Mouse (Mus musculus): ENCODE results near the gene Btnl10. TPM values are rescaled to one million over a fixed set of nuclear protein-coding genes. Genes with fewer than 3 reads are reported as not detected.

Btnl10 gene
- total and polyA plus RNA-seq, 3 experiments: not detected

GRCm38 (mm10) chr11:58959921-58960465, 42.3 kb downstream of the Btnl10 start:
- no peaks in the 10 kb centered on the region for H3K27me3 ChIP-seq (replicated peaks)
- TF ChIP-seq SIN3A (IDR thresholded peaks at IDR 0.05; ENCODE audit: low read length) (0 out of 2 replicates have a peak, but pooled peaks have one; percentile 26), UBTF (IDR thresholded peaks at IDR 0.05; ENCODE audit: low read depth, low read length) (0 out of 2 replicates have a peak, but pooled peaks have one; percentile 52), POLR2AphosphoS2 (IDR thresholded peaks at IDR 0.05; ENCODE audit: low read depth, low read length) (no peak), NELFE (IDR thresholded peaks at IDR 0.05; ENCODE audit: low read depth, low read length) (0 out of 2 replicates have a peak, but pooled peaks have one; percentile 35), IRF4 (IDR thresholded peaks at IDR 0.05; ENCODE audit: low read depth, low read length) (peak; percentile 28; the same call in 1 of the 2 replicates), ELF1 (IDR thresholded peaks at IDR 0.05; ENCODE audit: low read depth, low read length) (peak; percentile 52), CTCF (conservative IDR thresholded peaks at IDR 0.05 in 1 of 2, IDR thresholded peaks at IDR 0.05 in 1 of 2; ENCODE audit: low read depth in 2 of 2, low read length in 2 of 2) (peak in 1 of 2 experiments; percentile 54; a peak in 2 of 4 replicates), MXI1 (IDR thresholded peaks at IDR 0.05; ENCODE audit: low read depth, low read length) (peak; percentile 63), EP300 (IDR thresholded peaks at IDR 0.05; ENCODE audit: low read length) (0 out of 2 replicates have a peak, but pooled peaks have one; percentile 17), POLR2A (IDR thresholded peaks at IDR 0.05; ENCODE audit: low read depth, low read length) (peak; percentile 38), PAX5 (IDR thresholded peaks at IDR 0.05; ENCODE audit: low read length) (no peak), MEF2A (IDR thresholded peaks at IDR 0.05; ENCODE audit: borderline replicate concordance, low read depth, low read length) (peak; percentile 48; the same call in 1 of the 2 replicates), TCF12 (IDR thresholded peaks at IDR 0.05; ENCODE audit: low read depth, low read length) (no peak), KAT2A (IDR thresholded peaks at IDR 0.05; ENCODE audit: insufficient replicate concordance, low read length) (no peak), ETS1 (conservative IDR thresholded peaks at IDR 0.05; ENCODE audit: low read depth, low read length) (peak; percentile 42; the same call in 1 of the 2 replicates), BHLHE40 (IDR thresholded peaks at IDR 0.05; ENCODE audit: low read depth, low read length) (peak; percentile 99), NRF1 (IDR thresholded peaks at IDR 0.05; ENCODE audit: low read depth, low read length) (peak; percentile 65), MAX (IDR thresholded peaks at IDR 0.05; ENCODE audit: low read length) (peak; percentile 75; the same call in 1 of the 2 replicates)
- DNase-seq (ENCODE audit: extremely low read depth): peak; percentile 89
- peak overlapping the region; percentile 95 for H3K4me2 ChIP-seq (ENCODE audit: insufficient read depth, low read depth, poor library complexity, severe bottlenecking)
- H3K79me2 ChIP-seq (replicated peaks; ENCODE audit: control insufficient read depth, extremely low read depth, insufficient read depth, poor library complexity, severe bottlenecking): peaks cover 2% of the 10 kb centered on the region; the same call in 1 of the 2 replicates
- peak overlapping the region; percentile 24 for H3K9ac ChIP-seq (ENCODE audit: insufficient read depth, low read depth)
- dilution Hi-C loops (cut with MboI; ENCODE audit: extremely low pct_ligation_motif_present, extremely low pct_unique_long_range_greater_than_20kb, low sequenced_read_pairs) (no loop called here), in situ Hi-C loops (cut with MboI; ENCODE audit: low pct_ligation_motif_present, low pct_unique_long_range_greater_than_20kb, low sequenced_read_pairs) (loop anchor here (5.0 kb wide), 1 partner anchor 38 kb away; no protein-coding TSS in a partner anchor)
- H3K36me3 ChIP-seq (replicated peaks in 1 of 2; ENCODE audit: control insufficient read depth in 1 of 2, insufficient read depth in 1 of 2, low read length in 1 of 2): peaks cover 2 to 26% of the 10 kb centered on the region in 2 experiments
- H3K4me1 ChIP-seq (ENCODE audit: control insufficient read depth in 1 of 2, insufficient read depth in 2 of 2): peaks cover 13 to 41% of the 10 kb centered on the region in 2 experiments
- H3K4me3 ChIP-seq (replicated peaks in 1 of 3; ENCODE audit: low read depth in 2 of 3, low read length in 2 of 3, poor library complexity in 1 of 3): peak overlapping the region; percentile 40 to 66 (median 41)
- H3K27ac ChIP-seq (ENCODE audit: insufficient read depth, low read depth): no peak overlapping the region
- peaks cover 7% of the 10 kb centered on the region for H3K9me3 ChIP-seq (replicated peaks; ENCODE audit: low read length)

GRCm38 (mm10) chr11:58961364-58962177, 43.9 kb downstream of the Btnl10 start:
- DNase-seq (ENCODE audit: extremely low read depth): no peak
- Histone ChIP-seq H3K4me2 (ENCODE audit: insufficient read depth, low read depth, poor library complexity, severe bottlenecking) (no peak overlapping the region), H3K79me2 (replicated peaks; ENCODE audit: control insufficient read depth, extremely low read depth, insufficient read depth, poor library complexity, severe bottlenecking) (no peaks in the 10 kb centered on the region), H3K9me3 (replicated peaks; ENCODE audit: low read length) (peaks cover 7% of the 10 kb centered on the region), H3K36me3 (replicated peaks in 1 of 2; ENCODE audit: control insufficient read depth in 1 of 2, insufficient read depth in 1 of 2, low read length in 1 of 2) (peaks cover 2 to 31% of the 10 kb centered on the region in 2 experiments), H3K4me1 (ENCODE audit: control insufficient read depth in 1 of 2, insufficient read depth in 2 of 2) (peaks cover 12 to 33% of the 10 kb centered on the region in 2 experiments), H3K4me3 (replicated peaks in 1 of 3; ENCODE audit: low read depth in 2 of 3, low read length in 2 of 3, poor library complexity in 1 of 3) (no peak overlapping the region), H3K9ac (ENCODE audit: insufficient read depth, low read depth) (no peak overlapping the region), H3K27me3 (replicated peaks) (no peaks in the 10 kb centered on the region), H3K27ac (ENCODE audit: insufficient read depth, low read depth) (no peak overlapping the region)
- TF ChIP-seq TBP (conservative IDR thresholded peaks at IDR 0.05; ENCODE audit: low read depth, low read length) (no peak), GABPA (IDR thresholded peaks at IDR 0.05; ENCODE audit: insufficient replicate concordance, low read depth, low read length) (no peak), ZMIZ1 (IDR thresholded peaks at IDR 0.05; ENCODE audit: low read depth, low read length) (no peak), EP300 (IDR thresholded peaks at IDR 0.05; ENCODE audit: low read length) (no peak), ELF1 (IDR thresholded peaks at IDR 0.05; ENCODE audit: low read depth, low read length) (no peak), JUN (IDR thresholded peaks at IDR 0.05; ENCODE audit: insufficient read depth, low read depth, low read length) (no peak), POLR2A (IDR thresholded peaks at IDR 0.05; ENCODE audit: low read depth, low read length) (no peak), MAZ (IDR thresholded peaks at IDR 0.05; ENCODE audit: low read depth, low read length) (no peak), ZC3H11A (IDR thresholded peaks at IDR 0.05; ENCODE audit: low read depth, low read length) (no peak), RCOR1 (conservative IDR thresholded peaks at IDR 0.05; ENCODE audit: low read depth, low read length) (no peak), UBTF (IDR thresholded peaks at IDR 0.05; ENCODE audit: low read depth, low read length) (no peak), ZKSCAN1 (IDR thresholded peaks at IDR 0.05; ENCODE audit: borderline replicate concordance, low read depth, low read length) (no peak), JUND (conservative IDR thresholded peaks at IDR 0.05; ENCODE audit: low read depth, low read length) (no peak)
- dilution Hi-C loops (cut with MboI; ENCODE audit: extremely low pct_ligation_motif_present, extremely low pct_unique_long_range_greater_than_20kb, low sequenced_read_pairs): no loop called here
- in situ Hi-C loops (cut with MboI; ENCODE audit: low pct_ligation_motif_present, low pct_unique_long_range_greater_than_20kb, low sequenced_read_pairs): no loop called here
